Mouse (Mus musculus) megakaryocyte-erythroid progenitor cell, adult 5-6 weeks (primary cell): ENCODE data around the gene Mitf. TPM values are rescaled to one million over a fixed set of nuclear protein-coding genes. Genes with fewer than 3 reads are reported as not detected.

ENCODE experiments used
- ATAC-seq: replicated peaks from 2 replicates; pipeline ENCODE4 v1.8.0; 2016; ENCODE audit warnings: mild to moderate bottlenecking, inconsistent platforms; ENCODE audit not compliant: severe bottlenecking, poor library complexity, low FRiP score, low TSS enrichment
- total RNA-seq, 2 experiments: library from RNA; stranded (forward) in 1 of 2; stranded (reverse) in 1 of 2; fragments of 200-1000, 215-1000 nt in 1 of 2; fragments of >200 nt in 1 of 2; fragmentation: Nextera tagmentation in 1 of 2; gene quantifications; 2 replicates each; pipeline ENCODE4 v1.2.3; 2014 to 2017

Mitf gene
- total RNA-seq, 2 experiments from 2014 or later = 1.0 to 1.6 TPM

DNA sequence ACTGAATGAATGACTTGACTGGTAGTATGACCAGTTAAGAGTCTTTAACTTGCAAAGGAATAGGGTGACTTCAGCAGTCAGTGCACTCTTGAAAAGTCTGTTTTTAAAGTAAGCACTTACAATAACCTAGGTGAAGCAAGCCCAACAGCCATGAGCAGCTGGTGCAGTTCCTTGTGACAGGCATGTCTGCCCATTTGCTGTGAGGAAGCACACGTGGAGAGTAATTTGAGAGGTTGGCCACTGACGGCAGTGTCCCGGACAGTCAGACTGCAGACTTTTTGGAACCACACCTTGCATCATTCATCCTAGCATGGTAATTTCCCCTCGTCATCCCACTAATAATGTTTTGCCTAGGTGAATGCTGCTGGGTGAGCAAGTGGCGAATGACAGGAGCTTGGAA lies 12.1 kb downstream of the Mitf start:
- no peak for ATAC-seq

DNA sequence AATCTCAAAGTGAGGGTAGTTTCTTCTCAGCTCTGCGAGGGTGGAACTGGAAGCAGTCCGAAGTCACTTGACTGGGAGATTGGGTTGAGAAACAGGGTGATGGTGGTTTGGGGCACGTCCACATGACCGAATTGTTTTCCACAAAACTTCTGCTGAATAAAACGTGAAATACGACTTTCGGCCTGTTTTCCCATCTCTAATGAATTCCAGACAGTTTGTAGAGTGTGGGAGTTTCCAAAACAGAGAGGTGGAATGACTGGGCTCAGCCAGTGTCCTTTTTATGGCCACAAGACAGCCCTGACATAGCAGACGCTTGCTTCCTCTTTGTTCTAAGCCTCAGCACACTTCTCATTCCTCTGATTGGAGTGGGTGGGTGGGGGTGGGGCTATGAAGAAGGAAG lies 13.7 kb downstream of the Mitf start:
- ATAC-seq = no peak

DNA sequence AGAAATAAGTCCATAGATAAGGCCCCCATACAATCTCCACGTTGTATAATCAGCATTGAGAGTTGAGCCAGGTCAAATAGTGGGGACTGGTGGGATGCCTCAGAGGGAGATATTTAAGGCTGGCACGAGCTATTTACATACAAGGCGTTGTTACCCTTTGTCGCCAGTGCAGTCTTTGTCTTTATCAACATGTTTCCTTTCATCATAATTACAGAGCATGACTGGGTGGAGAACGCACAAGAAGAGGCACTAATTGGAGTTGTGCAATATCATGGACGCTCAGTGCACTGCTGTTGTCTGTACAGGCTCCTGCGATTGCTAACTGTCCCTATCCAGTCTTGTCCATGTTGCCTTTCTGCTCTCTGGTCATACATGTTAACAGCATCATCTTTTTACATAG lies 15.0 kb downstream of the Mitf start:
- ATAC-seq = no peak

DNA sequence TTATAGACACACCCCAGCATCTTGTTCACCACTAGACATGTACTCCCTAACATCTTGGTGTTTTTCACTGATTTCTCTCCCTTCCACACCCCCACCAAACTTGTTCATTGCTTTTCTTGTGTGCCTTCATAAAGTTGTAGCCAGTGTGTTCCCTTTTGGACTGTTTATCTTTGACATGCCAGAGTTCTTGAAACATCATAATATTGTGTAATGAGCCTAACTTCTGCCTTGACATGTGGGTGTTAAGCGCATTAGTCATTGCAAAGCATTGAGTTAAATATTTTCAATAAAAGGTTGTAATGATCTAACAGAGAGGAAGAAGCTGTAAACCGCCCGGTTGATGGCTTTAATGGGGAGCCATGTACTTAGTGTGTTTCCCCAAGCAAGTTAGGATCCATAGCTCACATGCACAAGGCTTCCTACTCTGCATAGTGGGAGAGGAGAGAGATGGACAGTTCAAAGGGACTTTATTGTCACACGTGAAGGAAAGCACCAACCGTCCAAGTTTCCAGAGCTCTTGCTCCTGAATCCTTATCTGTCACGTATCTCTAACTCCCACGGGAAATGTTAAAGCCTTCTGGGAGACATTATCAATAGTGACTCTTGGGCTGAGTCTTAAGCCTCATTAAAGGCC lies 19.9 kb downstream of the Mitf start:
- no peak for ATAC-seq

DNA sequence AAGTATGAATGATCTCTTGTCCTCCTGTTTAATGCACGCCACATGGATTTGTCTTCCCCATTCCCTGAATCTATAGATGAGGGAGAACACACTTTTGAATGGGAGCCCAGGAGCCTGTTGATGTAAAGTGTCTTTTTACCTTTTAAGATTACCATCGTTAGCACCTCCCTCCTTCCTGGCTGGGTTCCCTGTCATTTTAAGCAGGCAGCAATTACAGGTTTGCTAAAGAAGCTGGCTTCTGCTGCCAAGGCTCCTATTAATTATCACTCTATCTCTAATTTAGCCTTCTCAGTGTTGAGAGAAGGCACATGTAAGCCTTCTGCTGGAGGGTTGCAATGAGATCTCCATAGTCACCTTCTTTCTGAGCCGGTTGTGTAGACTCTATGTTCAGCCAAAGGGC lies 21.2 kb downstream of the Mitf start:
- ATAC-seq = no peak

DNA sequence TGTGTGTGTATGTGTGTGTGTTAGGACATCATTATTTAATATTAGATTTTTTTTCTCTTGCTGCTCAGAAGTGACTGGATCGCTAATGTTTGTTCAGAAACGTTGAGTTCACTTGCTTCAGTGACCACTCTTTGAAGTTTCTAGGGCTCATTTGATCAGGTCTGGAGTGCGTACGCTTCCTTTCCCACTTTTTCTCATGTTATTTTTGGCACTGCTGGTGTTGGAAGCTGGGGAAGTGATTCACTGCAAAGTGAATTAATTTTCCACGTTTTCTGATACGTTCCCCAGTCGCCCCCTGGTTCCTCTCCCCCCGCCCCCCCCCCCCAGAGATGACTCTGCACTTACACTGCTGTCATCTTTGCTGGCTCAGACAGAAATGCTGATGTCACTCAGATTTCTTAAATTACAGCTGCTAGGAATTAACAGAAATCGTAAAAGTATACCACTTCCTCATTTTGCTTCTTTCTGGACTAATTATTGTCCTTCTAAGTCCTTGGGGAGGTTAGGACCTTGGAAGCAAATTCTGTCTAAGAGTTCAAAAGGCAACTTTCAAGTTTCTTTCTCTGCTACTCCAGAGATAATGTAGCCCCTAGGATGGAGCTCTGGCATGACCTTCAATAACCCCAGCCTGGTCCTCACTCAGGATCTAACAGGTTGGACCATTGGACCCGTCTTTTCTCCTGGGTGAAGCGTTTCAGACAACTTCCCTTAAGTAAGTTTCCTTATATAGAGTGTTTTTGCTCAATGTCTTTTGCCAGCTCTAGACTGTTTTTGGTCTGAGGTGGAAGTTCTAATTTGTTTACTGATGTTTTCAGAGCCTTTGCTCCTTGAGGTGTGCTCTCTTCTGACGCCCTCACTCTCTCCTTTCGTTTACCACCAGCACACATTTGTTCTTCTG lies 22.2 kb downstream of the Mitf start:
- no peak for ATAC-seq

DNA sequence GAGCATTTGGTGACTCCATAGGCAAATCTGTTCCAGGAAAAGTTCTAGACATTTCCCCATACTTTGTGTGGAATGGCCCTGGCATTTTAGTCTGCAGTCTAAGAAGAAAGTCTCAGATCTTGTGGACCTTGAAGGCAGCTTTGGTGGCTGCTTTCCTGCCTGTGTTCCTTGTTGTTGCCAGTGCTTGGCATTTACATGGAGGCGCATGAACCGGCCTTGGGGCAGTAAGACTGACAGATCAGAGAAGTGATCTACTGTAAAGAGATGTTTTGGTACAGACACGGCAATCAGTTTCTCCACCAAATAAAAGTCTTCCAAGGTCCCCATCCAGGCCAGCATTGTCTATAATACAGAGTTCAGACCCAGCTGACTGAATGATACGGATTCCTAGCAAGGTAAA lies 25.6 kb downstream of the Mitf start:
- no peak for ATAC-seq

DNA sequence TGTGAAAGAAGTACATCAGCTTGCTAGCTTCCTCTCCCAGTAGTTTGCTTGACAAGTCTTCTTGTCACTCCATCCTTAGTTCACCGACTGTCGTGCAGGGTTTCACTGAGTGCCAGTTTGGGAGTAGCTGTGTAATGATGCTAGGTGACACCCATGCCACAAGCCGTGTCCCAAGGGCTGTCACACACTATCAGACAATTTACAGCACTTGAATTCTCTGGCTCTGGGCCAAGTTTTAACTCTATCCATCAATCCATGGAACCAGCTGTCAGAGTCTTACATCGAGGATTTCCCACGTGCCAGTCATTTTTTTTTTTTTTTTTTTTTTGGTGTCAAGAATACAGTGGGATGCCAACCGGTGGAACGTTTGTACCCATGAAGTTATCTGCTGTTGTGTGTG lies 29.3 kb downstream of the Mitf start:
- no peak for ATAC-seq

- ATAC-seq = no peak
These were observed 30.9 kb downstream of the Mitf start for GRCm38 (mm10) chr6:97837711-97838110.

DNA sequence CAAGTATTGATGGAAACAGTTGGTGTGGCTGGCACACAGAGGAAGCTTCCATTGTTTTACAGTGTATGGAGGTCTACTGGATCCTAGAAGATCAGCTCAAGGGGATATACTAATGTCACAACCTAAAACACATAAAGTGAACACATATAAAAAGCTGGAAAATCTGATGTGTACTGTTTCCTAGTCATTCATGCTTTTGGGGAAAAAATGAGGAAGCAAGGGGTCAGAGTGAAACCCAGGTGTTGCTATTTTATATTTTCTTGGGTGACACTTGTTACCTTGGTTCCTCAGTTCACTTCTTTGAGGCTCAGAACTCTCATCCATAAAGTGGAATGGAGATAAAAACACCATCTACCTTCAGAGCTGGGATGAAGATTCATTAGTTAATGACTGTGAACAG lies 32.7 kb downstream of the Mitf start:
- ATAC-seq = no peak

GRCm38 (mm10) chr6:97844112-97844511 lies 37.3 kb downstream of the Mitf start:
- no peak for ATAC-seq

GRCm38 (mm10) chr6:97848191-97848857 lies 41.5 kb downstream of the Mitf start:
- no peak for ATAC-seq

DNA sequence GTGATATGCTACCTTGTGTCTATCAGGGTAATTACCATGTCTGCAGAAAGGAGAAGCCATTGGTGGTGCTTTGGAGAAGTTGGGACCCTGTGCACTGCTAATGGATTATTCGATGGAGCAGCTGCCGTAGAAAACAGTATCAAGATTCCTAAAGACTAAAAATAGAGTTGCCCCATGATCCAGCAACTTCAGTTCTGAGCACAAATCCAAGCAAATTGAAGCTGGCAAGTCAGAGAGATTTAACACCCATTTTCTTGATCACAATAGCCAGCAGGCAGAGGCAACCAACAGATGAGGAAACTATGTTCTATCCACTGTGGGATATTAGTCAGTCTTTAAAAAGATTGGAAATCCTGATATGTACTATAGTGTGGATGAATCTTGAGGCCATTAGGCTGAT lies 47.4 kb downstream of the Mitf start:
- ATAC-seq = no peak

- no peak for ATAC-seq
These were observed 48.7 kb downstream of the Mitf start for GRCm38 (mm10) chr6:97855420-97856170.

- 0 out of 2 replicates have a peak, but pooled peaks have one; percentile 71 for ATAC-seq
These were observed 49.6 kb downstream of the Mitf start for GRCm38 (mm10) chr6:97856502-97856901.

DNA sequence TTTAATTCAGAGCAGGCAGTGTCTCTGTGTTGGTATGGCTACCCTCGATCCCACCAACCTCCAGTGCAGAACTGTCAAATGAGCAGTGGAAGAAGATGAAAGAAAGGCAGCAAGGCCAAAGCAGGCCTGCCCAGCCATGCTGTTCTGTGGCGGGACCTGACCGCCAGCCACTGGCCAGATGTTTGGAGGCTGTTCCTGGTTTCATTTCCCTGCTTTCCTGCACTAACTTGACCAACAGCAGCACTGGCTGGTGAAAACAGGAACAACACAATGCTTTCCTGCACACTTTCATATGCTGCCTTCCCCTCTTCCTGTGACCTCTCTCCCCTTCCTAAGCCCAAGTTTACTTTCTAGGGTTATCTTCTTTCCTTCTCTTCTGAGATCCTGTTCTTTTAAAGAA lies 50.8 kb downstream of the Mitf start:
- no peak for ATAC-seq

GRCm38 (mm10) chr6:97866575-97866974 lies 59.7 kb downstream of the Mitf start:
- no peak for ATAC-seq

DNA sequence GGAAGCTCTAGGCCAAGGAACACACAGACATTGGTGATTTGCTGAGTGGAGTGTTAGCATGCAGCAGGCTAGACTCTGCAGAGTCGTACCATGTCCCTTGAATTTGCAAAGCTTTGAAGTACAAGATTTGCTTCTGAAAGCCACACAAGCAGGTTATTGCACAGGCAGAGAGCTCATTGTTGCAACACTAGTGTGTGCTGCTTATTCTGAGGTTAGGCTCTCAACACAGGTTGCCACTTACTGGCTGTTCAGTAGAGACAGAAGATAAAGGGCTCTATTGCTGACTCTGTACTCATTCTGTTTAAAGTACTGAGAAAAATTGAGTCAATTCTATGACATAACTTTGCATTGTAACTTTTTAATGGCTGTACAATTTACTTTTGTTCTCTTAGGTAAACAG lies 61.2 kb downstream of the Mitf start:
- no peak for ATAC-seq

- no peak for ATAC-seq
These were observed 63.1 kb downstream of the Mitf start for GRCm38 (mm10) chr6:97869953-97870352.
